Mouse (Mus musculus) Muller cell, postnatal 12 days (primary cell): ENCODE measurements around the gene Pnp2.
"Not testable (repeated sequence)": the region's sequence is repeated elsewhere in the genome, so short reads cannot be mapped to it uniquely, and the experiment has no call there.

ENCODE experiments used
- DNase-seq: peaks from one replicate; pipeline ENCODE4 v3.0.0-alpha.2; 2015; ENCODE audit errors: inconsistent ontology term

Pnp2 gene

DNA sequence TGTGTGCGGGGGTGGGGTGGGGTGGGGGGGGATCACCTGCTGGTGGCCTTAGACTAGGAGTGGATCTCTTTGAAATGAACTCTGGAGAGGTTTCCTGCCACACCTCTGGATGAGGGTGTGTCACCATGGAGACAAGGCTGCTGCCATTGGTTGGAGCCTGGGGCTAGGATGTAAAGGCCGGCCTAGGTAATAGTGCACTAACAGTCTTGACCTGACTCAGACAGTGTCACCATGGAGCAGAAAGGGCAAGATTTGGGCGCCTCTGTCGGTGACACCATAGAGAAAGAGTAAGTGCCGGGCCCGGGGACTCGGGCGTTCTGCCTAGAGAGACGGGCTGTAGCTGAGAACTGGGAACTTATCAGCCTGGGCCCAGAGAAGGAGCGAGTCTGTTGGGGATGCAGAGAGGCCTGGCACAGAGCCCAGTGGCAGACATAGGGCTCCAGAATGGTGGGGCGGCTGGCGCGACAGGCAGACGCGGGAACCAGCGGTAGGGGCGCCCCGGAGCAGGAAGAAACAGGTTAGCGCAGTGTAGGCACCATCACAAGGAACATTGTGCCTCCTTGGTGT is at the start of gene Pnp2:
Pnp2 (plus strand) TSS at position 51 of the 567 bp plus-strand sequence.
- not testable (repeated sequence) for DNase-seq

DNA sequence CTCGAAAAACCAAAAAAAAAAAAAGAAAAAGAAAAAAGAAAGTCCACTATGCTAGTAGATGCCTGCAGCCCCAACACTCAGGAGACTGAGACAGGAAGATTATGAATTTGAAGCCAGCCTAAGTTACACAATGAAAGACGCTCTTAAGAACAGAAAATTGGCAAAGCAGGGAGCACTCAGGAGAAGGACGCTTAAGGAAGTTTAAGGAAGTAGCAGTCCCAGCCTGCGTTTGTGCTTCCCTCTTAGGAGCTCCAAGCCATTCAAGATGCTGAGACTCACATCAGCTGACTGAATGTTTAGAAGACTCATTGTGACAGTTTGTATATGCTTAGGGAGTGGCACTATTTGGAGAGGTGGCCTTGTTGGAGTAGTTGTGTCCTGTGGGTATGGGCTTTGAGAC is 47.7 kb upstream of the Pnp2 start:
- no peak for DNase-seq

DNA sequence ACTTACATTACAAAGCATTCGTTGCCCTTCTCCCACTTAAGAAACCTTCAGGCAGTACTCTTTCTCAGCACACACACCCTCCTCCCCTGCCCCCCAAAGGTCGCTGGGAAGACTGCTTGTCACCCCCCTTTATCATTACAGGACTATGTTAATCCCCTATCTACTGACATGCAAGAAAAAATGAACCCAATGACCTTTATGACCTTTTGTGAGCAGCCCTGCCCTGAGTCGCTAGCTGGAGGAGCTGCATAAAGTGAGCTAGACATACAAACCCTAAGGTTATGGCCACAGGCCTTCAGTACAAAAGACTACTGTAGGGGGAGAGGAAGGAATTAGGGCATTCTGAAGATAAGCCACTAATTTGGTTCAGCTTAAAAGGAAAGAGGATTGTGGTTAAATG is 44.4 kb upstream of the Pnp2 start:
- no peak for DNase-seq

DNA sequence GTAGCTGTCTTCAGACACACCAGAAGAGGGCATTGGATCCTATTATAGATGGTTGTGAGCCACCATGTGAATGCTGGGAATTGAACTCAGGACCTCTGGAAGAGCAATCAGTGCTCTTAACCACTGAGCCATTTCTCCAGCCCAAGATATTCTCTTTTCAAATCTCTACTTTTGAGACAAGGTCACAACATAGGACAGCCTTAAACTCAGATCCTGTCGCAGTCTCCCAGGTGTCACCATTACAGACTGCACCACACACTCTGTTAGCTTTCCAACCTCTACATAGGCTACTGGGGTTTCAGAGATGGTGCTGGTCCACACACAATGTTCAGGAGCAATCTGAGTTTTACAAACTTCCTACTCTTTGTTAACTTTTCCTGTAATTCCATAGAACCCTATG is 32.4 kb upstream of the Pnp2 start:
- DNase-seq: not testable (repeated sequence)

DNA sequence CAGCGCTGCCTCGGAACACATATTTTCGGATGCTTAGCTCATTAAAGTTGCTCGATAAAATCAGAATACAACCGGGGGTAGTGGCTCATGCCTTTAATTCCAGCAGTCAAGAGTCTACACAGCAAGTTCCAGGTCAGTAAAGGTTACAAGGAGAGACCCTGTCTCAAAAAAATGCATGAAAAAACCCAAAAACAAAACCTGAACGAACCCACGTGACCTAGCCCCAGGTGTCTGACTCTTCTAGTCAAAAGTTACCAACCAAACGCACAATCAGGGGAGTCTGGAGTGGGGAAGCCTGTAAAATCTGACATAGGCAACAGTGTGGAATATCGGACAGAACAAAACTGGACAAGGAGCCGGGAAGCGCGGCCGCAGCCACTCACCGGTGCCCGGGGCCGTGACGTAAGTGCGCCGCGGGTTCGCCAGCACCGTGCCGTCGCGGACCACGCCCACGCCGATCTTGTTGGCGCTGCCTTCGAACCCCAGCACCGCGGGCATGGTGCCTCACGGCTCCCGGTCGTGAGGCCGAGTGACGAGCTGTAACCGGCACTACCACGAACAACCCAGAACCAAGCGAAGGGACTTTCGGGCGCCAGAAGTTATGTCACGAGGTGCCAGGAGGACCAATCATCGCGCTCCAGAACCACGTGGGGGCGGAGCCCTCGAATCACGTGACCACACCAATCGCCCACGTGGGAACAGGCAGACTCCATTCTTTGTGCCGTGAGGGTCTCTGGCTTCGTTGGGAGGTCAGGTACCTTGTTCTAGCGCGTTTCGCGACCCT is 31.3 kb upstream of the Pnp2 start, which contains the start of the genes Osgep and Apex1:
Osgep (minus strand) TSS at position 613 of the 784 bp plus-strand sequence.
Apex1 (plus strand) TSS at position 688 of the 784 bp plus-strand sequence.
- DNase-seq: peak; percentile 97

DNA sequence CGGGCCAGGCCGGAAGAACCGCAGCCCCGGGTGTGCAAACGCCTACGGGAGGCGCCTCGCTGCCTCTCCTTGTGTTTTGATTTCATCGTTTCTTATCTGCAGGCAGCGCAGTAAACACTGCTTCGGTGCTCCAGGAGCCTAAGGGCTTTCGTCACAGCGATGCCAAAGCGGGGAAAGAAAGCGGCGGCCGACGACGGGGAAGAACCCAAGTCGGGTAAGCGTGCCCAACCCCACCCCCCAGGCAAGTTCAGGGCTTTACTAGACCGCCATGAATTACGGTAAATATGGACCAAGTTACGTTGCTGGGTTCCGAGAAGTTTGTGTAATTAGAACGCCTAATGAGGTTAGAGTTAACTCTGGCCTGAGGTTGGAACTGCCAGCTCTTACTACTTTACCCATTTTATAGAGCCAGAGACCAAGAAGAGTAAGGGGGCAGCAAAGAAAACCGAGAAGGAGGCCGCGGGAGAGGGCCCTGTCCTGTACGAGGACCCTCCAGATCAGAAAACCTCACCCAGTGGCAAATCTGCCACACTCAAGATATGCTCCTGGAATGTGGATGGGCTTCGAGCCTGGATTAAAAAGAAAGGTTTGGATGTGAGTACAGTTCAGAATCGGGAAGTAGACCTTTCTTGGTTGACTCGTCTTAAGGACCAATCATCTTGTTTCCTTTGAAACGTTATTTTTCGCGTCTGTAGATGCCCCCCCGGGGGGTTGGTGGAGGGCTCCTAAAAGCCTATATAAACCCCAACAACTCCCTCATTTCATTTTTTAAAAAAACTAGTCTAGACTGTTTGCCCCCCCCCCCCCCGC is 30.5 kb upstream of the Pnp2 start:
- DNase-seq: no peak

DNA sequence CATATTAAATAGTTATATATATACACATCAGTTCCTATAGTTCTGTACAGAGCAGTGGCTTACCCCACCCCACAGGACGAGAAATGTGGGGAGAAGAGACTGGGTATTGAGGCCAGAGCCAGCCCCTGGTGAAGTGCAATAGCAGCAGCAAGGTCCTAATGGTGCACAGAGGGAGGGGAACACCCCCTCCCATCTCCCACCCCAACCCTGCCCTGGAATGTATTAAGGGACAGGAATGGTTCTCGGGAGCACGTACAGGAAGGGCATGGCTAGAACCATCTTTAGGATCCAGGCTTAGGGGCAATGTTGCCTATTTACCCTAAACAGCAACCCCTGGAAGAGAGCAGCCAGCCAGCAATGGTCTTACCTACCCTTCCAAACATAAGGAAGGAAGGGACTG is 28.4 kb upstream of the Pnp2 start:
- no peak for DNase-seq

DNA sequence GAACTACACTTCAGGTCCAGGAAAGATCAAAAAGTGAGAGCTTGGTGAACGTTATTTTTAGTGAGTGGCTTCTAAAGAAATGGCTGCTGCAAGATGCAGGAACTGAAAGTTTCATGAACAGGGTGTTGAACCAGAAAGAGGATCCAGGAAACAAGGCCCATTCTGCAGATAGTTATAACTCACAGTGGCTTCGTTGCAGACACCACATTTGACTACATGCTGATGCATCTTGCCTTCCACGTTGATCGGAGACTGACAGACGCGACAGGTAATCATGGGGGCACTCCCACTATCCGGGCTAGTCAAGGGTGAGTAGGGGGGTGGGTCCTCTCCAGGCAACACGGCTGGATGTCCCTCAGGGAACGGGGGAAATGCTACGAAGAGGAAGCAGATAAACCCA is 25.8 kb upstream of the Pnp2 start:
- no peak for DNase-seq

DNA sequence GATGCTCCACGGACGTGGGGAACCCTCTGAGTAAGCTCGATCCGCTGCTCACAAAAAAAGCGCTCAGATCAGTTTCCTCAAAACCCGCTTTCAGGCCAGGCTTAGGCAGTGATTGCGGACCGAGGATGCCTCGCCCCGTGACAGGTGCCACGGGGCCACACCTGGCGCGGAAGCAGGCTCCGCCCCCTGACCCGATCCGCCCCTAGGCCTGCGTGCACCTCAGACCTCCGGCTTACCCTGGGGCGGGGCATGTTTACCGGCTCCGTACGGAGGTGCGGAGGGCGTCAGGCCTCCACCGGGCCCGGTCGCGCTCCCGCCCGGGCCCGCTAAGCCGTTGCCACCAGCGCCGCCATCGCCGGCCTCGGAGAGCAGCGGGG is 25.4 kb upstream of the Pnp2 start:
- DNase-seq: no peak

DNA sequence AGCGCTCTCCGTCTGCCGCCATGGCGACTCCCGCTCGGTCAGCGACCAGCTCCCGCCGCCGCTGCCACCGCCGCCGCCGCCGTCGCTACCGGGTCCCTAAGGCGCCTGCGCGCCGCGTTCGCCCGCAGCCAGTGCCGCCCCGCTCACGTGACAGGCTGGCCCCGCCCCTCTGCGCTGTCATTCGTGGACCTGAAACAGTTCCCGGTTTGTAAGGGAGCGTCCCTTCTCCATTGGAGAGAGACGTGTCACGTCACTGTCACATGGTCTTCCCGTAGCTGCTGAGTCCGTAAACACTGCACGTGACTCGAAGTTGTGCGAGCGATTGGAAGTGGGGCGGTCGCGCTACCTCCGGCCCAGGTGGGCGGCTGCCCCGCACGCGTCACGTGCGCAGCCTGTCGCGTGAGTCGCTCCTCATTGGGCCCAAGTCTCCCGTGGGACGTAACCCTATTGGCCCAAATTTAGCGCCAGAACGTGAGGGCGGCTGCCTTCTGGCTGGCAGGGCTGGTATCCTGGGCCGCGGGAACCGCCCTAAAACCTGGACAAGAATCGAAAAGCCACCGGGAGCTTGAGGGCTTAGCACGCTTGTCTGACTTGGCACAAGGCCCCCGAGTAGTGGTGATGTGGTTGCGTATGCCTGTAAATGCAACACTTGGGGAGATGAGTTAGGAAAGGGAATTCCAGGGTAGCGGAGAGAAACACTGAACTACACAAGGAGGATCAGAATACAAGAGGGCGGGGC is 24.9 kb upstream of the Pnp2 start, which contains the start of the genes Pip4p1 and Pnp:
Pip4p1 (minus strand) TSS at position 103 of the 739 bp plus-strand sequence.
Pnp (plus strand) TSS at position 329 of the 739 bp plus-strand sequence.
- peak; percentile 99 for DNase-seq

DNA sequence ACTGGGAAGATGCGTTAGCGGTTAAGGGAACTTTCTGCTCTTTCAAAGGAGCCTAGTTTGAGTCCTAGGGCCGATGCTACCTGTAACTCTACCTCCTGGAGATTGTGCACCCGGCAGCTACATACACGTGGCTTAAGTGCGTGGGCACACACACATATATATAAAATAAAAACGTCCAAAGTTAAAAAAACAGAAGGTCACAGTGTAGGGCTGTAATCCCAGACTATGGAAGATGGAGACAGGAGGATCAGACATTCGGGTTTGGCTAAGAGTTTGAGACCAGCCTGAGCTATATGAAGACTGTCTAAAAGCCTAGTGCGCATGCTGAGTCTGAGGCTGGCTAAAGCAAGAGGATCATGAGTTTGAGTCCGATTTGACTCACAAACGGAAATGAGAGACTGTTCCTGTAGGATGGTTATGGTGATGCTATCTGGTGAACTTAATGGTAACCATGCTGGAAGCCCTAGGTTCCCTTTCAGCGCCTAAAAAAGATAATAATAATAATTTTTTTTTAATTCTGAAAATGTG is 24.2 kb upstream of the Pnp2 start:
- DNase-seq: no peak

DNA sequence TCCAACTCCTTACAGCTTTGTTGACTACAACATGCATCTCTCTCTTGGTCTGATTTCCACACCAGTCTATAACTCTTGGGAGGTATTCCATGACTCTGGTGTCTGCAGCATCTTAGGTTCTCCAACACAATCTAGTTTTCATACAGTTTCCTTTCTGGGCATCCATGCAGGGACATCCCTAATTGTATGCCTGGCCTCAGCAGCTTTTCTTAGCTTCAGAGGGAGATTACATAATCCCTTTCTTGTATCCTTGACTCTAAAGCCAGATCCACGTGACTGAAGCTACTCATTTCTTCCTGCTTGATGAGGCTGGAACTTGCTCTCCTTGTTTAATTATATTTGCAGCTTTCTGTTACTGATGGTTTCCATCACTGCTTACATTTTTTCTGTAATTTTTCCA is 19.1 kb upstream of the Pnp2 start:
- no peak for DNase-seq

DNA sequence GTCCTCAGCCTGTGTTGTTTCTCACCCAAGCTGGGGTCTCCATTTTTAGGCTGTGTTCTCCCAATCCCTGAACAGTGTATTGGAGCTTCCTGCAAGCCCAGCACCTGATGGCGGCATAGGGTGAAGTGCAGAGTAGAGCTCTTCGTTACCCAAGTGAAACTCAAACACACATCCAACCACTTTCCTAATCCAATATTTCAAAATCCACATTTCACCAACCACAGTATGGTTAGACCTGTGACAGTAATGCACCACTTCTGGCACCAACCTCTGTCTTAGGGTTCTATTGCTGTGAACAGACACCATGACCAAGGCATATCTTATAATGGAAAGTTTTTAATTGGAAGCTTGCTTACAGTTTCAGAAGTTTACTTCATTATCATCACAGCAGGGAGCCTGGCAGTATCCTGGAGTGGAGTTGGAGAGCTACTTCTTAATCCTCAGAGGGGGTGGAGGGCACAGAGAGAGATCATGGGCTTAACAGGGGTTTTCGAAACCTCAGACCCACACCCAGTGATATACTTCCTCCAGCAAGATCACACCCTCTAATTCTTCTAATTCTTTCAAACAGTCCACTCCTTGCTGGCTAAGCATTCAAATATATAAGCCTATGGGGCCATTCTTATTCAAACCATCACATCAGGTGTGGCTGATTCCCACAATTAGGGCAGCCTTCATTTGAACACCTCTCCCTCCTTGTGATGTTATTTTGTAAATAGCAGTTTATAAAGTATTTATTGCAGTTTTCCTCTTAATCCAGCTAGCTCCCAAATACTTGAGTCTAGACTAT is 17.5 kb upstream of the Pnp2 start:
- no peak for DNase-seq

DNA sequence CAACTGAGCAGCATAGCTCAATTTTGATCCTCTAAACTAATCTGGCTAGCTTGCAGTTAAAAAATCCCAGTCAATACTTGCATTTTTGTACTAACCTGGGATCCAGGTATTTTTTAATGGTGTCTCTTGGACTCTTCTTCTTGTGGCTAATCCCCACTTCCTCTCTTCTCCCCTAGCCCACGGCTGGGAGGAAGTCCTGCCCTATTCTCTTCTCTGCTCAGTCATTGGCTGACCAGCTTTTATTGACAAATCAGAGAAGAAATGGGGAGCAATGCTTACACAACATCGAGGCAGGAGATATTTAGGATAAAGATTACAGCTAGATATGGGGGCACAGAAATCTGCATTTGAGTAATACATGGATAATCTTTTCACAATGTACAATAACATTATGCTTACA is 16.9 kb upstream of the Pnp2 start:
- DNase-seq: no peak

DNA sequence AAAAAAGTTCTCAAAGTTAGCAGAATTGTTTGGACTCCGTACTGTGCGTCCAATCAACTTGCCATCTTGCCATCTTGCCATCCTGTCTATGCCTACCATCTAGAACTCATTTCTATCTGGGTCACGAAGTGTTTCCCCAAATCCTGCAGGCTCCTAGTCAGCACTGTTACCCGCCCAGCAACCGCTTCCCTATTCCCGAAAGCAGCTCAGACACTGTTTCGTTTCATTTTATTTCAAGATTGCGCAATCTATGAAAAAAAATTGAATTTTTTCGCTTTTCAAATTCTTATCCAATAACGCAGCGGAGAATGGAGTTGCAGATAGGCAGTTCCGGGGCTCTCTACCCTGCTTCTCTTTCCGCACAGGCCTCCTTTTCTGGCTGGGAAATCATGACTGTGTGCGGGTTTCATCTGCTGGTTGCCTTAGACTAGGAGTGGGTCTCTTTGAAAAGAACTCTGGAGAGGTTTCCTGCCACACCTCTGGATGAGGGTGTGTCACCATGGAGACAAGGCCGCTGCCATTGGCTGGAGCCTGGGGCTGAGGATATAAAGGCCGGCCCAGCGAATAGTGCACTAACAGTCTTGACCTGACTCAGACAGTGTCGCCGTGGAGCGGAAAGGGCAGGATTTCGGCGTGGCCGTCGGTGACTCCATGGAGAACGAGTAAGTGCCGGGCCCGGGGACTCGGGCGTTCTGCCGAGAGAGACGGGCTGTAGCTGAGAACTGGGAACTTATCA is 11.7 kb upstream of the Pnp2 start, which contains the start of gene Gm49342:
Gm49342 (plus strand) TSS at position 586 of the 736 bp plus-strand sequence.
- DNase-seq: peak; percentile 94

DNA sequence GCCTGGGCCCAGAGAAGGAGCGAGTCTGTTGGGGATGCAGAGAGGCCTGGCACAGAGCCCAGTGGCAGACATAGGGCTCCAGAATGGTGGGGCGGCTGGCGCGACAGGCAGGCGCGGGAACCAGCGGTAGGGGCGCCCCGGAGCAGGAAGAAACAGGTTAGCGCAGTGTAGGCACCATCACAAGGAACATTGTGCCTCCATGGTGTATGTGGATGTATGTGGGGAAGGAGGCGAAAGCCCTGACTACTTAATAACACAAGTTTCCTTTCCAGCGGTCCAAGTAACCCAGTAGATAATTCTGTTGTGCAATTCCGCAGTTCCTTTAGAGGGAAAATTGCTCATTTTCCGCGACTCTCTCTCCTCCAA is 11.1 kb upstream of the Pnp2 start:
- not testable (repeated sequence) for DNase-seq

DNA sequence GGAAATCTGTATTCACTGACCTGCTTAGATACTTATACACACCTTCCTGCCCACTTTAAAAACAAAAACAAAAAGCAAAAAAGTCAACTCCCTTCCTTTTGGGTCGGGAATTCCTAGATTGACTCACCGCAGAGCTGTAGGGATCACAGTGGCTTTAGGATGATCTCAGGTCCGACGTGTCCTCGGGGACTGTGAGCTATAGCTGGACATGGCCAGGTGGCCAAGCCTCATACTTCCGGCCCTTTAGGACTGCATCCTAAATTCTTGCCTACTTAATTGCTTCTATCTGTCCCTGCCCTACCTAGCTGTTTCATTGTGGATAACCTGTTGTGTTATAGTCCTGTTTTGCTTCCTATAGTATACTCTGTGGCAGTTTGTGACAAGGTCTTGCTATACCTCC is 10.7 kb upstream of the Pnp2 start:
- peak; percentile 59 for DNase-seq

DNA sequence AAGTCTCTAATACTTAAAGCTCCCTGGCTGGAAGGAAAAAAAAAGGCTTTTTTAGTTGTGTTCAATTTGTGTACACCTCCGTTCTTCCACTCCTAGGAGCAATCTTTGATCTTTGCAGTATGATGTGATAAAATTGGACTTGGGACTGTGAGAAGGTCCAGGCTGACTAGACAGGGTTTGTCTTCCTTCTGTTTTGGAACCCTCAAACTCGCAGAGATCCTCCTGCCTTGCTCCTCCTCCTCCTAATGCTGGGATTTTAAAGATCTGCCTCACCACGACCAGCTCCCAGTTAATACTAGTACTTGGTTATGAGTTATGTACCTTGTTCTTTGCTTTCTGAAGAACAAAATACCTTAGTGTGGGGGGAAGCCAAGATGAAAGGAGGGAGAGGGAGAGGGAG is 10.3 kb upstream of the Pnp2 start:
- not testable (repeated sequence) for DNase-seq

DNA sequence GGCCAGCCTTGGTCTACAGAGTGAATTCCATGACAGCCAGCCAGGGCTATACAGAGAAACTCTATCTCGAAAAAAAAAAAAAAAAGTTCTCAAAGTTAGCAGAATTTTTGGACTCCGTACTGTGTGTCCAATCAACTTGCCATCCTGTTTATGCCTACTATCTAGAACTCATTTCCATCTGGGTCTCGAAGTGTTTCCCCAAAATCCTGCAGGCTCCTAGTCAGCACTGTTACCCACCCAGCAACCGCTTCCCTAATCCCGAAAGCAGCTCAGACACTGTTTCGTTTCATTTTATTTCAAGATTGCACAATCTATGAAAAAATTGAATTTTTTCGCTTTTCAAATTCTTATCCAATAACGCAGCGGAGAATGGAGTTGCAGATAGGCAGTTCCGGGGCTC is 305 bp upstream of the Pnp2 start:
- DNase-seq: no peak

DNA sequence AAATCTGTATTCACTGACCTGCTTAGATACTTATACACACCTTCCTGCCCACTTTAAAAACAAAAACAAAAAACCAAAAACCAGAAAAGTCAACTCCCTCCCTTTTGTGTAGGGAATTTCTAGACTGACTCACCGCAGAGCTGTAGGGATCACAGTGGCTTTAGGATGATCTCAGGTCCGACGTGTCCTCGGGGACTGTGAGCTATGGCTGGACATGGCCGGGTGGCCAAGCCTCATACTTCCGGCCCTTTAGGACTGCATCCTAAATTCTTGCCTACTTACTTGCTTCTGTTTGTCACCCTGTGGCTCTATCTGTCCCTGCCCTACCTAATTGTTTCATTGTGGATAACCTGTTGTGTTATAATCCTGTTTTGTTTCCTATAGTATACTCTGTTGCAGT is 932 bp downstream of the Pnp2 start:
- DNase-seq: not testable (repeated sequence)
